Comparison of ENCODE assay signal across 8 mouse cellular contexts in the genomic region with DNA sequence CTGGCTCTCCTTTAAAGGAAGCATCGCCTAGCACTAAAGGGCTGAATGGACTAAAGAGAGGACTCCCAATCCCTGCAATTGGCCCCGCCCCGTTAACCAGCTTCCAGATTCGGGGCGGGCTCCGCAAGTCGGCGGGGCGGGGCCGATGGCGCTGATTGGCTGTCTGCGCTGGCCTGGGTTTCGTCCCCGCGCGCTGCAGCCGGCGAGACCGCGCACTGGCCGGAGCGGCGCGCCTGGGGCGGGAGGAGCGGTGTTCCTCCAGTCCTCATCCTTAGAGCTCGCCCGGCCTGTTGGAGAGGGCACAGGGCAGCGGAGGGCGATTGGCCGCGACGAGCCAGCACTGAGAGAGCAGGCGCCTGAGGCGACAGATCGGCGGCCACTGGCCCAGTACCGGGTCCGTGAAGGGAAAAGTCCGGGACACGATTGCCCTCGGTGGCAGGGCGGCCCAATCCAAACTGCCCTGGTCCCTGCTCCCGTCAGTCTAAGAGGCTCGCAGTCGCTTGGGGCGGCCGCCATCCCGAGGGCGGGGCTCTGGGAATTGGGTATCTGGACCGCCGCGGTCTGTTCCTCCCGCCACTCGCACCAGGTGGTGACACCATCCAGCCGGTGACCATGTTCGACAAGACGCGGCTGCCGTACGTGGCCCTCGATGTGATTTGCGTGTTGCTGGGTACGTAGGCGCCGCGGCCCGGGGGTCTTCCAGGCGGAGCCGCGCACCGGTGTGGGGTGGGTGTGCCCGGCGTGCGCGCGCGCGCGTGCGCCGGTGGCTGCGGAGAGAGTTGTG. TPM values are rescaled to one million over a fixed set of nuclear protein-coding genes. Genes with fewer than 3 reads are reported as not detected.
DNase-seq lines count a peak whose midpoint lies in the region; ATAC-seq and TF ChIP-seq lines count a peak whose summit lies in the region.

Gene Plpp1, plus strand, starts transcription at position 196 of the 784 bp plus-strand sequence.

- peaks cover 6% of the 10 kb centered on the region for H3K36me3 ChIP-seq in forebrain, embryonic 10.5 days (replicated peaks)
- H3K36me3 ChIP-seq in heart, embryonic 14.5 days (ENCODE audit: control insufficient read depth, insufficient read depth, low read length), result peaks cover 7% of the 10 kb centered on the region
- no peaks in the 10 kb centered on the region for H3K36me3 ChIP-seq in liver, embryonic 11.5 days (ENCODE audit: control insufficient read depth, insufficient read depth, low read length)
- H3K36me3 ChIP-seq in myocyte (ENCODE audit: control insufficient read depth, insufficient read depth), result peaks cover 6% of the 10 kb centered on the region
- H3K36me3 ChIP-seq in splenic B cell, adult 2 months (ENCODE audit: control insufficient read depth, insufficient read depth, low read length, poor library complexity, severe bottlenecking), result no peaks in the 10 kb centered on the region

- H3K9ac ChIP-seq in heart, embryonic 14.5 days (ENCODE audit: low read length), result peak within 1 kb of the TSS; percentile 88
- peak within 1 kb of the TSS; percentile 75 for H3K9ac ChIP-seq in liver, embryonic 11.5 days (ENCODE audit: low read depth, low read length)

- WGBS in forebrain, embryonic 10.5 days, result under 1% methylated on average over 83 of the region's 83 CpGs
- WGBS in heart, embryonic 14.5 days, result under 1% methylated on average over 82 of the region's 83 CpGs
- under 1% methylated on average over 83 of the region's 83 CpGs for WGBS in liver, embryonic 11.5 days

- H3ac ChIP-seq in myocyte (ENCODE audit: control insufficient read depth, insufficient read length), result peak within 1 kb of the TSS; percentile 55

- H3K27me3 ChIP-seq in forebrain, embryonic 10.5 days (ENCODE audit: poor library complexity, severe bottlenecking), result peaks cover 6% of the 10 kb centered on the region; the same call in 1 of the 2 replicates
- no peaks in the 10 kb centered on the region for H3K27me3 ChIP-seq in heart, embryonic 14.5 days (ENCODE audit: control insufficient read depth, insufficient read depth, low read length)
- no peaks in the 10 kb centered on the region for H3K27me3 ChIP-seq in liver, embryonic 11.5 days (replicated peaks; ENCODE audit: control insufficient read depth, insufficient read depth, low read length)
- no peaks in the 10 kb centered on the region for H3K27me3 ChIP-seq in myocyte (ENCODE audit: control insufficient read depth, insufficient read depth, insufficient read length)
- H3K27me3 ChIP-seq in splenic B cell, adult 2 months (ENCODE audit: control insufficient read depth, insufficient read depth, low read length, poor library complexity, severe bottlenecking), result no peaks in the 10 kb centered on the region

- peak within 1 kb of the TSS; percentile 88 for H3K27ac ChIP-seq in forebrain, embryonic 10.5 days
- H3K27ac ChIP-seq in heart, embryonic 14.5 days (replicated peaks in 1 of 2; ENCODE audit: control insufficient read depth in 1 of 2, insufficient read depth in 1 of 2, low read depth in 2 of 2, low read length in 2 of 2), result peak within 1 kb of the TSS; percentile 90 to 94
- peak within 1 kb of the TSS; percentile 77 for H3K27ac ChIP-seq in liver, embryonic 11.5 days (ENCODE audit: low read depth, low read length)

- peak within 1 kb of the TSS; percentile 88 for H3K4me2 ChIP-seq in heart, embryonic 14.5 days (ENCODE audit: low read length)
- H3K4me2 ChIP-seq in liver, embryonic 11.5 days, result peak within 1 kb of the TSS; percentile 98
- peak within 1 kb of the TSS; percentile 82 for H3K4me2 ChIP-seq in myocyte (ENCODE audit: low read depth)

- no peaks in the 10 kb centered on the region for H3K9me3 ChIP-seq in forebrain, embryonic 10.5 days
- no peaks in the 10 kb centered on the region for H3K9me3 ChIP-seq in heart, embryonic 14.5 days (ENCODE audit: control insufficient read depth, low read length)
- no peaks in the 10 kb centered on the region for H3K9me3 ChIP-seq in liver, embryonic 11.5 days (ENCODE audit: control insufficient read depth, low read length)

- H3K4me1 ChIP-seq in forebrain, embryonic 10.5 days, result peaks cover 16% of the 10 kb centered on the region
- peaks cover 6 to 13% of the 10 kb centered on the region in 2 experiments for H3K4me1 ChIP-seq in heart, embryonic 14.5 days (ENCODE audit: control insufficient read depth in 2 of 2, insufficient read depth in 2 of 2, low read length in 2 of 2)
- peaks cover 5% of the 10 kb centered on the region; the same call in 1 of the 2 replicates for H3K4me1 ChIP-seq in liver, embryonic 11.5 days (replicated peaks; ENCODE audit: control insufficient read depth, insufficient read depth, low read length)

- peak; percentile 92 for DNase-seq in c-Kit-positive CD71-positive TER-119-negative erythroid progenitor cells, embryonic 14.5 days (ENCODE audit: low read depth)
- DNase-seq in forebrain, embryonic 10.5 days (ENCODE audit: extremely low spot score, low spot score), result peak; percentile 93
- peak; percentile 99 for DNase-seq in kidney, postnatal 10 days
- peak; percentile 89 for DNase-seq in liver, embryonic 11.5 days (ENCODE audit: low spot score)
- peak; percentile 70 for DNase-seq in splenic B cell, adult 2 months (ENCODE audit: low read depth, low spot score)

- H3K4me3 ChIP-seq in forebrain, embryonic 10.5 days, result peak within 1 kb of the TSS; percentile 83
- peak within 1 kb of the TSS; percentile 75 to 78 for H3K4me3 ChIP-seq in heart, embryonic 14.5 days (ENCODE audit: control insufficient read depth in 1 of 2, insufficient read depth in 1 of 2, low read depth in 1 of 2, low read length in 2 of 2)
- peak within 1 kb of the TSS; percentile 86 for H3K4me3 ChIP-seq in liver, embryonic 11.5 days (ENCODE audit: low read depth, low read length)
- peak within 1 kb of the TSS; percentile 67 for H3K4me3 ChIP-seq in myocyte

- peaks cover 41% of the 10 kb centered on the region for H3K79me2 ChIP-seq in myocyte (ENCODE audit: control insufficient read depth, insufficient read depth)

- TF ChIP-seq POLR2A in myocyte (IDR thresholded peaks at IDR 0.05; ENCODE audit: insufficient read length, low read depth), result peak; percentile 95

- ATAC-seq in CD4-positive, CD25-positive, alpha-beta regulatory T cell, adult 4 months, result peak; percentile 72
- ATAC-seq in heart, embryonic 14.5 days (ENCODE audit: insufficient number of reproducible peaks, insufficient read depth, low FRiP score, low read depth), result peak; percentile 98
- peak; percentile 95 for ATAC-seq in liver, embryonic 11.5 days (replicated peaks; ENCODE audit: low FRiP score)

TF ChIP-seq in myocyte, 11 proteins besides CTCF, POLR2A, EP300 and RAD21:
- TF ChIP-seq REST (IDR thresholded peaks at IDR 0.05; ENCODE audit: insufficient read depth, insufficient read length) (no peak), MAX (IDR thresholded peaks at IDR 0.05; ENCODE audit: low read depth) (no peak), TCF12 (IDR thresholded peaks at IDR 0.05; ENCODE audit: insufficient read depth, poor library complexity, severe bottlenecking) (no peak), CEBPB (IDR thresholded peaks at IDR 0.05; ENCODE audit: insufficient read depth, poor library complexity, severe bottlenecking) (no peak), MYOG (IDR thresholded peaks at IDR 0.05; ENCODE audit: control insufficient read depth in 1 of 3, insufficient read depth in 1 of 3, insufficient read length in 2 of 3, low read depth in 2 of 3) (peak in 1 of 3 experiments; percentile 27), POLR2AphosphoS2 (IDR thresholded peaks at IDR 0.05; ENCODE audit: insufficient read length, low read depth) (peak; percentile 96), E2F4 (IDR thresholded peaks at IDR 0.05; ENCODE audit: insufficient read depth) (no peak), SRF (IDR thresholded peaks at IDR 0.05; ENCODE audit: control insufficient read depth, insufficient read length, low read depth) (no peak), USF1 (IDR thresholded peaks at IDR 0.05; ENCODE audit: low read depth) (no peak), TCF3 (IDR thresholded peaks at IDR 0.05; ENCODE audit: insufficient read length, low read depth) (no peak), MYOD1 (IDR thresholded peaks at IDR 0.05; ENCODE audit: control insufficient read depth in 1 of 3, insufficient read length in 2 of 3, low read depth in 2 of 3) (peak in 1 of 3 experiments; percentile 46)

RNA-seq across cellular contexts. Expression of gene Plpp1, which starts in this region (rescaled TPM):
- 1 to 10 TPM; 3.7 to 4.2 TPM for polyA plus RNA-seq in CD4-positive, CD25-positive, alpha-beta regulatory T cell, adult 4 months (2017; shearing (Covaris generic))
- polyA plus RNA-seq in forebrain, embryonic 10.5 days (2016; fragmentation: Nextera tagmentation; extraction: Ambion mirVana), result 15.7 and 16.8 TPM in 2 replicates
- 45.2 and 56.6 TPM in 2 replicates for polyA plus RNA-seq in heart, embryonic 14.5 days (2014; fragmentation: Nextera tagmentation; extraction: Ambion mirVana)
- polyA plus RNA-seq in liver, embryonic 11.5 days (2014; fragmentation: Nextera tagmentation; extraction: Ambion mirVana), result 27.4 and 29.1 TPM in 2 replicates
- polyA plus RNA-seq in myocyte (2012; fragmentation: generic; extraction: Trizol), result 133 TPM

Comparison
In these comparisons a context has a peak if more than half of its experiments do, and no peak if none do; other contexts are left out.
1. Peak in every context shown above with its lines: DNase-seq, ATAC-seq, H3K4me3 ChIP-seq and H3K27ac ChIP-seq.